Comparison of ENCODE assay signal across 8 mouse cellular contexts in the genomic region with DNA sequence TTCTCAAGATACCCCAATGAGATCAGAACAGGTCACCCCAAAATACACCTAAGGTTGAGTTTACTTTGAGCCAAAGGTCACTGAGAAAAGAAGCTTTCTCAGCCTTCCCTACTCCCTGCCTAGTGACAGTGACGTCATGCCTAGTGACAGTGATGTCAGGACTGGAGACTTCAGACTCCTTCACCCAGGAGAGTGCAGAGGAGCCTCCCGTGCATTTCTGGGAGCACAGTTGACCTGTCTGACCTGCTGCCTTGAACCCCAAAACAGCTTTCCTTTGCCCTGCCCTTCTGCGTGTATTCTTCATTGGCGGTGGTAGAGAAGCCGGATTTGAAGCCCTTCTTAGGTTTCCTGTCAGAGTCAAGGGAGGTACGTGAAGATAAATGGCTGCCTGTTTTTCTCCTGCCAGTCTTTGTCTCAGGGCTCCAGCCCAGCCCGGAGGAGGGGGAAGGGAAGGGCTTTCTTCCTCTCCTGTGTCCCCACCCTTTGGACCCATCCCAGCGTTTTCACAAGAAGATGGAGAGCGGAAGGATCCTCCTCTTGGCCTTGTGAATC. TPM values are rescaled to one million over a fixed set of nuclear protein-coding genes. Genes with fewer than 3 reads are reported as not detected.
DNase-seq lines count a peak whose midpoint lies in the region.

No protein-coding gene starts in this region.

- DNase-seq in urinary bladder, postnatal 14 days (ENCODE audit: low spot score): peak; percentile 83
- DNase-seq in urinary bladder, adult 2 months (ENCODE audit: low spot score): no peak
- peak; percentile 85 to 87 for DNase-seq in heart, adult 9 months (ENCODE audit: low spot score in 2 of 2)
- peak; percentile 88 to 92 for DNase-seq in kidney, postnatal 25 days
- peak; percentile 57 to 73 for DNase-seq in urinary bladder, postnatal 4 days (ENCODE audit: low spot score in 2 of 2)
- DNase-seq in spleen, postnatal 4 days (ENCODE audit: low spot score in 2 of 2): no peak
- no peak for DNase-seq in layer of hippocampus, adult 9-10 months (ENCODE audit: low spot score)
- DNase-seq in frontal cortex, adult 2 months (ENCODE audit: extremely low spot score in 1 of 2, low spot score in 1 of 2): no peak

RNA-seq across cellular contexts. Expression of a gene that starts 3.5 kb away (rescaled TPM):
- polyA plus RNA-seq in urinary bladder, adult 2 months (2012; rRNA removed): 35.9 and 38.7 TPM in 2 replicates
- 33.5 and 36.6 TPM in 2 replicates for polyA plus RNA-seq in frontal cortex, adult 2 months (2012; rRNA removed)

RNA-seq across cellular contexts. Expression of a gene that starts 9.2 kb away (rescaled TPM):
- polyA plus RNA-seq in urinary bladder, adult 2 months (2012; rRNA removed): 5.3 and 8.4 TPM in 2 replicates
- polyA plus RNA-seq in frontal cortex, adult 2 months (2012; rRNA removed): 202 and 212 TPM in 2 replicates

Comparison
In these comparisons a context has a peak if more than half of its experiments do, and no peak if none do; other contexts are left out.
1. DNase-seq: peak in urinary bladder, postnatal 14 days (single experiment), heart, adult 9 months (2 of 2), kidney, postnatal 25 days (2 of 2) and urinary bladder, postnatal 4 days (2 of 2); none in urinary bladder, adult 2 months (single experiment), spleen, postnatal 4 days (0 of 2), layer of hippocampus, adult 9-10 months (single experiment) and frontal cortex, adult 2 months (0 of 2).
2. RNA of a gene that starts 9.2 kb away (polyA plus RNA-seq): 202 to 212 TPM in frontal cortex, adult 2 months; 5.3 to 8.4 TPM in urinary bladder, adult 2 months; every median in the first group is over 10 times any median in the second.